Mouse (Mus musculus) neural tube, embryonic 12.5 days (tissue): ENCODE results near the gene Prrt2. TPM values are rescaled to one million over a fixed set of nuclear protein-coding genes. Genes with fewer than 3 reads are reported as not detected.

Source experiments
- ATAC-seq: fragments of 200-750 bp; cut with Nextera tagmentation; 2 replicates; pipeline ENCODE4 v1.8.0; 2017; ENCODE audit warnings: low read depth, mild to moderate bottlenecking, moderate TSS enrichment, moderate library complexity; ENCODE audit not compliant: low FRiP score
- H3K27ac ChIP-seq: fragments of 300-500 bp; sonication (generic); 2 replicates; pipeline ENCODE4 v1.5.1; 2016
- H3K27me3 ChIP-seq: fragments of 300-500 bp; sonication (generic); replicated peaks from 2 replicates; pipeline ENCODE4 v1.6.1; 2016; ENCODE audit warnings: mild to moderate bottlenecking
- H3K36me3 ChIP-seq: fragments of 300-500 bp; sonication (generic); 2 replicates; pipeline ENCODE4 v1.6.1; 2016; ENCODE audit warnings: mild to moderate bottlenecking
- H3K4me1 ChIP-seq: fragments of 300-500 bp; sonication (generic); 2 replicates; pipeline ENCODE4 v1.6.1; 2016
- H3K4me2 ChIP-seq: fragments of 300-500 bp; sonication (generic); replicated peaks from 2 replicates; pipeline ENCODE4 v1.6.1; 2016; ENCODE audit warnings: mild to moderate bottlenecking
- H3K4me3 ChIP-seq: fragments of 300-500 bp; sonication (generic); 2 replicates; pipeline ENCODE4 v1.5.1; 2016
- H3K9ac ChIP-seq: fragments of 300-500 bp; sonication (generic); 2 replicates; pipeline ENCODE4 v1.6.1; 2016; ENCODE audit warnings: mild to moderate bottlenecking
- H3K9me3 ChIP-seq: fragments of 300-500 bp; sonication (generic); 2 replicates; pipeline ENCODE4 v1.6.1; 2016; ENCODE audit warnings: mild to moderate bottlenecking
- WGBS: fragments of 180-500 bp; shearing (Covaris S2); methylation state at CpG from one replicate; pipeline ENCODE4 v1.1.7; 2016; 5-methylcytosine and 5-hydroxymethylcytosine counted together
- polyA plus RNA-seq: library from polyadenylated mRNA; unstranded; fragments of >200 nt; fragmentation: Nextera tagmentation; extraction: Ambion mirVana; gene quantifications from 2 replicates; pipeline ENCODE4 v1.2.1, GENCODE M21; 2016

Gene Prrt2
- polyA plus RNA-seq, 1 experiment from 2014 or later = 6.2 TPM

GRCm38 (mm10) chr7:127011051-127011450, 10.0 kb downstream of the Prrt2 start:
- peaks cover 27% of the 10 kb centered on the region for H3K36me3 ChIP-seq
- no peak overlapping the region for H3K9ac ChIP-seq
- WGBS = 94% methylated on average over 2 of the region's 2 CpGs
- H3K4me1 ChIP-seq = peaks cover 28% of the 10 kb centered on the region
- no peak overlapping the region for H3K27ac ChIP-seq
- H3K9me3 ChIP-seq = no peaks in the 10 kb centered on the region
- no peak overlapping the region for H3K4me3 ChIP-seq
- ATAC-seq = no peak
- no peaks in the 10 kb centered on the region for H3K27me3 ChIP-seq
- no peak overlapping the region for H3K4me2 ChIP-seq

DNA sequence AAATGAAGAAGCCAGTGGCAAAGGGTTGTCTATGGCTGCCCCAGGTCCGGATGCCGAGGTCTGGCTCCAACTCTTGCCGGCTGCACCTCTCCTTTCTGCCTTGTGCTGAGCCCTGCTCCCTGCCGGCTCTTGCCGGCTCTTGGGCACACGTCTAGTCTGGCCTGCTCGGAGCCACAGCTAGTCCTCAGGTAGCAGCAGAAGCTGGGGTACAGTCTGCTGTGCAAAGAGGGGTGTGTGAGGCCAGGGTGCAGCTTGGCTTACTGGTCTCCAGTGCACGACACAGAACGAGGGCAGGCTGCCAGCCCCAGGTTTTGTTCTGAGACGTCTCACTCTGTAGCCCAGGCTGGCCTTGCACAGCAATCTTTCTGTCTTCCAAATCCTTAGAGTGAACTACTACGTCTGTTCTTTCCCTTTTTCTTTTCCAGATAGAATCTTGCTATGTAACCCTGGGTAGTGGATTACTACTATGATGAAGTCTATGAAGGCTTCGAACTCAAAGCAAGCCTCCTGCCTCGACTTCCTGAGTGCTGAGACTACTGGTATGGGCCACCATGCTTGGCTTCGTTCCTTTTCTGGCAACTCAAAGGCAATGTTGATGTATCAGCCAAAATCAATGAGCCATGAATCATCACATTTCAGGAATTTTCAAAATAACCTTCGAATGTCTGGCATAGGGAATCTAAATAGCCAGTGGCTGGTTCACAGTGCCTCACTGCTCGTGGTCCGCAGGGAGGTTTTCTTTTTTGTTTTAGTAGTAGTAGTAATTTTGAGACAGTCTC, 11.5 kb downstream of the Prrt2 start:
- Histone ChIP-seq H3K36me3 (peaks cover 17% of the 10 kb centered on the region), H3K4me3 (no peak overlapping the region), H3K4me2 (no peak overlapping the region), H3K4me1 (peaks cover 12% of the 10 kb centered on the region), H3K27ac (no peak overlapping the region), H3K9ac (no peak overlapping the region), H3K9me3 (no peaks in the 10 kb centered on the region), H3K27me3 (no peaks in the 10 kb centered on the region)
- ATAC-seq = no peak
- 88% methylated on average over 17 of the region's 17 CpGs for WGBS

DNA sequence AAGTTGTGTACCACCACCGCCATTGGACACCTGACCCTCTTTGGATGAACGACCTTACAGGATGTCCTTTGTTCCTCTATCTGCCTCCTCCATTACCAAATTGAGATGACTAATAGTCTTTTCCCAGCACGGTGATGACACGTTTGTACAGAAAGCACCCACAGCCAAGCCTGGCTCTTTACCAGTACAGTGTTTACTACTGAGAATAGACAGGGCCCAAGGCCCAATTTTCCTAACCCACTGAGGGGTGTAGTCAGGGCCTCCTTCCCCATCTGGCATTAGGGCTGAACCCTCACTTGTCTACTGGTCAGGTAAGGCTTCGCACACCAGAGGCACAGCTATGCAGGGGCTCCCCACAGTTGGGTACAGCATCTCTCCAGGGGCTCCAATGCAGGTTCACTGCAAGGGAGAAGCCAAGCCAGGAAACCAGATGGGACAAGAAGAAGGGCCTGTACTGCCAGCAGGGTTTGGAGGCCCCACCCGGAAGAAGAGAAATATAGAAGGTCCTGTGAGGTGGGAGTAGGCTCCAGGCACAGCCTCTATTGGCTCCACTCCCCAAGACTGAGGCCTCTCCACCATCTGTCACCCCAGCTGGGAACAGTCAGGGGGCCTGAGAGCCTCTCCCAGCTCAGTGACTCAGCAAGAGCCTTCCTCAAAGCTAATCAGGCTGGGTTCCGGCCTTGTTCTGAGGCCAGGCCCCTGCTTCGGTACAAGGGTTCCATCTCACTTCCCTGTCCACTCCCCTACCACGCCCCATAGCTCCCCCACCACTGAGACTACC, 12.6 kb downstream of the Prrt2 start:
- H3K4me3 ChIP-seq = no peak overlapping the region
- ATAC-seq = no peak
- H3K9me3 ChIP-seq = no peaks in the 10 kb centered on the region
- 66% methylated on average over 9 of the region's 9 CpGs for WGBS
- no peak overlapping the region for H3K4me2 ChIP-seq
- H3K27ac ChIP-seq = peak overlapping the region; percentile 20; the same call in 1 of the 2 replicates
- H3K36me3 ChIP-seq = peaks cover 6% of the 10 kb centered on the region
- peaks cover 7% of the 10 kb centered on the region; the same call in 1 of the 2 replicates for H3K4me1 ChIP-seq
- peak overlapping the region; percentile 40; the same call in 1 of the 2 replicates for H3K9ac ChIP-seq
- H3K27me3 ChIP-seq = no peaks in the 10 kb centered on the region

GRCm38 (mm10) chr7:127007313-127008024, 13.5 kb downstream of the Prrt2 start:
- no peak overlapping the region for H3K27ac ChIP-seq
- no peaks in the 10 kb centered on the region for H3K27me3 ChIP-seq
- no peak for ATAC-seq
- no peak overlapping the region for H3K4me3 ChIP-seq
- H3K4me1 ChIP-seq = peaks cover 7% of the 10 kb centered on the region; the same call in 1 of the 2 replicates
- H3K36me3 ChIP-seq = no peaks in the 10 kb centered on the region
- H3K4me2 ChIP-seq = no peak overlapping the region
- H3K9ac ChIP-seq = no peak overlapping the region
- no peaks in the 10 kb centered on the region for H3K9me3 ChIP-seq
- 84% methylated on average over 6 of the region's 6 CpGs for WGBS

GRCm38 (mm10) chr7:127004122-127004875, 16.7 kb downstream of the Prrt2 start:
- Histone ChIP-seq H3K27ac (no peak overlapping the region), H3K27me3 (no peaks in the 10 kb centered on the region)
- 90% methylated on average over 4 of the region's 4 CpGs for WGBS

GRCm38 (mm10) chr7:127003620-127004019, 17.4 kb downstream of the Prrt2 start:
- Histone ChIP-seq H3K4me3 (no peak overlapping the region), H3K27me3 (no peaks in the 10 kb centered on the region), H3K9ac (no peak overlapping the region), H3K36me3 (no peaks in the 10 kb centered on the region), H3K9me3 (no peaks in the 10 kb centered on the region), H3K27ac (no peak overlapping the region), H3K4me2 (no peak overlapping the region), H3K4me1 (peaks cover 3% of the 10 kb centered on the region; the same call in 1 of the 2 replicates)
- WGBS = 92% methylated on average over 5 of the region's 5 CpGs
- no peak for ATAC-seq

More at GRCm38 (mm10) chr7:127004122-127004875, 16.7 kb downstream of the Prrt2 start:
- Histone ChIP-seq H3K9me3 (no peaks in the 10 kb centered on the region), H3K4me1 (peaks cover 7% of the 10 kb centered on the region; the same call in 1 of the 2 replicates), H3K4me2 (no peak overlapping the region), H3K36me3 (no peaks in the 10 kb centered on the region), H3K9ac (no peak overlapping the region), H3K4me3 (no peak overlapping the region)
- no peak for ATAC-seq

DNA sequence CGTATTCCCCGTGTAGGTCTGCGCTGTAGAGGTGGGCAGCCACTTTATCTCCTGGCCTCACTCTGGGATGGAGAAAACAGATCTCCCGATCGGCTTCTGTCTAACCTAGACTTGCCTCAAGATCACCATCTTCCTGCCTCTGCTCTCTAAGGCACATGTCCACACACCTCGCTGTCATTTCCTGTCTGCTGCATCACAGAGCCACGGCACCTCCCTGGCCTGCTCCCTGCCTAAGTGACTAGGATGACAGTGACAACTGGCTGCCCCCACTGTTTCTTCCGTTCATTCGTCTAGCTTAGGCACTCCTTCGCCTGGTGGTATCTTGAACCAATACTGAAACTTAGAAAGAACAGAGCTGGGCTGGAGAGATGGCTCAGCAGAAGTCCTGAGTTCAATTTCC, 21.4 kb downstream of the Prrt2 start:
- 89% methylated on average over 10 of the region's 10 CpGs for WGBS

DNA sequence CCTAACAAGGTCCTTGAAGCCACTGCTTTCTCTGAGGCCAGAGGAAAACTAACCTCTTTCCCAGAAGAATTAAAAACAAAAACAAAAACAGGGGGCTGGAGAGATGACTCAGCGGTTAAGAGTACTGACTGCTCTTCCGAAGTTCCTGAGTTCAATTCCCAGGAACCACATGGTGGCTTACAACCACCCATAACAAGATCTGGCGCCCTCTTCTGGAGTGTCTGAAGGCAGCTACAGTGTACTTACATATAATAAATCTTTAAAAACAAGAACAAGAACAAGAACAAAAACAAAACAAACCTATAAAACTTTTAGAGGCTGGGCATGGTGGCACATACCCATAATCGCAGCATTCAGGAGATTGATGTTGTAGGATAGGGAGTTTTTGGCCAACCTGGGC, 24.6 kb downstream of the Prrt2 start:
- H3K36me3 ChIP-seq = no peaks in the 10 kb centered on the region
- H3K27ac ChIP-seq = no peak overlapping the region
- no peak for ATAC-seq
- H3K4me3 ChIP-seq = no peak overlapping the region
- no peaks in the 10 kb centered on the region for H3K9me3 ChIP-seq
- no peak overlapping the region for H3K4me2 ChIP-seq
- no peaks in the 10 kb centered on the region for H3K27me3 ChIP-seq
- H3K9ac ChIP-seq = no peak overlapping the region
- WGBS = 87% methylated on average over 4 of the region's 4 CpGs
- H3K4me1 ChIP-seq = no peaks in the 10 kb centered on the region

More for the DNA sequence above, 21.4 kb downstream of the Prrt2 start:
- no peaks in the 10 kb centered on the region for H3K27me3 ChIP-seq
- no peak overlapping the region for H3K9ac ChIP-seq
- no peaks in the 10 kb centered on the region for H3K36me3 ChIP-seq
- no peak for ATAC-seq
- no peak overlapping the region for H3K4me2 ChIP-seq
- no peak overlapping the region for H3K27ac ChIP-seq
- H3K4me3 ChIP-seq = no peak overlapping the region
- H3K4me1 ChIP-seq = no peaks in the 10 kb centered on the region
- H3K9me3 ChIP-seq = no peaks in the 10 kb centered on the region

DNA sequence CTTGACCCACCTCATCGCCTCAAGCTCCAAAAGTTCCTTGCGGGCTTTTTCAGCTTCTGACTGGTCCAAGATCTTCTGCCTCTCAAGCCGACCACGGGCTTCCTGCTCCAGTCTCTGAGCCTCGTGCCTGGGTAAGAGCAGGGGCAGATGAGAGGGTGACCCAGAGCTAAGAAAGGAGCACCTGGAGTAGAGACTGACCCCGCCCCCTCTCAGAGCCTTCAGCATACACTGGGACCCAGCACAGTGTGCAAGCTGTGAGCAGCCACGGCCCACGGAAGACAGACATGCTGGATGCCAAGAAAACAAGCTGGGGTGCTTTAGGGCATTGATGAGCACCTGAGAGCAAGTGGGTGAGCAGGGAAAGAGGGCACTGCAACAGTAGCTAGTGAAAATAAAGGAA, 32.2 kb downstream of the Prrt2 start:
- Histone ChIP-seq H3K4me3 (no peak overlapping the region), H3K9ac (no peak overlapping the region), H3K4me2 (no peak overlapping the region), H3K4me1 (no peaks in the 10 kb centered on the region), H3K27ac (no peak overlapping the region), H3K27me3 (no peaks in the 10 kb centered on the region), H3K36me3 (no peaks in the 10 kb centered on the region), H3K9me3 (no peaks in the 10 kb centered on the region)
- no peak for ATAC-seq
- WGBS = 73% methylated on average over 8 of the region's 8 CpGs

- Histone ChIP-seq H3K27ac (no peak overlapping the region), H3K4me2 (no peak overlapping the region), H3K27me3 (no peaks in the 10 kb centered on the region), H3K9me3 (no peaks in the 10 kb centered on the region), H3K9ac (no peak overlapping the region), H3K4me3 (no peak overlapping the region), H3K4me1 (no peaks in the 10 kb centered on the region), H3K36me3 (peaks cover 4% of the 10 kb centered on the region; the same call in 1 of the 2 replicates)
- 56% methylated on average over 9 of the region's 9 CpGs for WGBS
- no peak for ATAC-seq
These were observed 34.7 kb downstream of the Prrt2 start for GRCm38 (mm10) chr7:126986319-126986718.

- 53% methylated on average over 10 of the region's 10 CpGs for WGBS
- no peak overlapping the region for H3K4me3 ChIP-seq
- no peak overlapping the region for H3K4me2 ChIP-seq
- H3K27me3 ChIP-seq = no peaks in the 10 kb centered on the region
- no peaks in the 10 kb centered on the region for H3K4me1 ChIP-seq
- no peak for ATAC-seq
- H3K9ac ChIP-seq = no peak overlapping the region
- H3K36me3 ChIP-seq = peaks cover 14% of the 10 kb centered on the region
- no peak overlapping the region for H3K27ac ChIP-seq
- no peaks in the 10 kb centered on the region for H3K9me3 ChIP-seq
These were observed 36.2 kb downstream of the Prrt2 start for GRCm38 (mm10) chr7:126984667-126985444.
